Mouse (Mus musculus) central nervous system, embryonic 14 days (tissue): ENCODE measurements around the gene BC016579. TPM values are rescaled to one million over a fixed set of nuclear protein-coding genes. Genes with fewer than 3 reads are reported as not detected.

Source experiments
- polyA plus RNA-seq: library from polyadenylated mRNA; depleted of rRNA; stranded (reverse); fragments of >200 nt; gene quantifications from 2 replicates; pipeline ENCODE4 v1.2.3, GENCODE M21; 2012; rRNA removed

Gene BC016579
- polyA plus RNA-seq = 0.18 and 0.22 TPM in 2 replicates

DNA sequence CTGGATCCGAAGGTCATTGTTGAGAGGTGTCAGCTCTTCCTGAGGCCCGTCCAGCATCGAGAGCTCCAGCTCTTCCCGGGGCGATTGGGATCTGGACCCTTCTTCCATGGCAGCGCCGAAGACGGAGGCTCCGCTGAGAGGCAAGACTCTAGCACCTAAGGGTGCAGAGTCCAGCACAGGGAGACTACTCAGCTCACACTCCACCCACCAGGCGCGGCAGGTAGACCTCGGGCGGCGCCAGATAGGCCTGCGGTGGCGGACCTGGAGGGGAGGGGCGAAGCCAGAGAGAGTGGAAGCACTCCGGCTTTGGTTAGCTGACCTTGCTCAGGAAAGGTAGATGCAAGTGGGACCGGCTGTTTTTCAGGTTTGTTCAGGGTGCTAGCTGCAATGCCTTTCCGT lies at the start of gene BC016579:
BC016579 (minus strand) TSS at position 135 of the 399 bp plus-strand sequence.

DNA sequence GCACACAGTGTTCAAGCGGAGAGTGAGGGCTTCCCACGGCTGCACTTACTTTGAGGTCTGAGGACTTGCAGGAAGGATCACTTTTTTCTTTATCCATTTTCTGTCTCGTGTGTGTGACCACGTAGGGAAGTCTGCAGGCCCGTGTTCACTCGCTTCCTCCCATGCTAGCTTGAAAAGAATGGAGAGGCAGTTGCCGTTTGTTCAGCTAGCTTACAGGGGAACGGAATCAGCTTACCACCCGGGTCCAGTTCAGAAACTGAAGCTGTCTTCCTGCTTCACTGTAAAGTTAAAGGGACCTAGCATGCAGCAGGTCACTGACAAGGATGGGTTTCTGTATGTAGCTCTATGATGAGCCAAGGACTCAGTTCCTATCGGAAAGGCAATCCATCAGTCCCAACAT lies 39.7 kb upstream of the BC016579 start, which contains the start of gene Tmprss7:
Tmprss7 (minus strand) TSS at position 101 of the 400 bp plus-strand sequence.

DNA sequence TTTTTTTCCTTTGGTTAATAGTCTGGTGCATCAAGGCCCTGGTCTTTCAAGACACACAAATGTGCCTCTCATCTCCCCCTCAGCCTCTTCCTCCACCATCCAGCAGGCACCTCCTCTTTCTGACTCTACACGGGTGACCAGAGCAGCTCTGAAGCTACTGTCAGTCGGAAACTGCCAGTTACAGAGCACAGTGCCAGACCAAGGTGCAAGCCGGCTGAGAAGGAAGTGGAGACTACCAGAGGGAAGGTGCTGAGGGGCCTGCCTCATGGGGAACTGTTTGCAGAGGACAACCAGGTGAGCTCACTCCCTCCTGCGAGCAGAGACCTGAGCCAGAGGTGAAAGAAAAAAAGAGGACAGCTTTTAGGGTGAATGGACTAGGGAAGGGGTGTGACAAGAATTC lies 43.6 kb downstream of the BC016579 start, which contains the start of gene Gcsam:
Gcsam (plus strand) TSS at position 114 of the 400 bp plus-strand sequence.

Other genes with a start within 250 kb of the BC016579 start
- 150 and 163 TPM in 2 replicates for gene Cd200, start 245.0 kb downstream of the BC016579 start, polyA plus RNA-seq
- gene Gm609, start 161.1 kb downstream of the BC016579 start, polyA plus RNA-seq = not detected in 2 replicates
- not detected in 2 replicates for gene Gm17783, start 122.0 kb downstream of the BC016579 start, polyA plus RNA-seq
- gene Slc9c1, start 118.8 kb downstream of the BC016579 start, polyA plus RNA-seq = not detected in 2 replicates
- 0.03 TPM in 1 of 2 replicates, not detected in the other for gene Gcsam, start 43.7 kb downstream of the BC016579 start, polyA plus RNA-seq
- gene Tmprss7, start 39.6 kb upstream of the BC016579 start, polyA plus RNA-seq = 1.3 and 1.9 TPM in 2 replicates
- 414 and 527 TPM in 2 replicates for gene Tagln3, start 70.5 kb upstream of the BC016579 start, polyA plus RNA-seq
- 32.6 and 33.3 TPM in 2 replicates for gene Abhd10, start 88.9 kb upstream of the BC016579 start, polyA plus RNA-seq